Mouse (Mus musculus): ENCODE results near the gene Olfr31.

GRCm38 (mm10) chr14:14351148-14351455 is 28.5 kb downstream of the Olfr31 start:
- TF ChIP-seq CTCF (IDR thresholded peaks at IDR 0.05), result no peak
- TF ChIP-seq EP300 (IDR thresholded peaks at IDR 0.05), result no peak

Measured in lung, postnatal 0 days (tissue).